ENCODE assay signal across 30 mouse cellular contexts in the genomic region with DNA sequence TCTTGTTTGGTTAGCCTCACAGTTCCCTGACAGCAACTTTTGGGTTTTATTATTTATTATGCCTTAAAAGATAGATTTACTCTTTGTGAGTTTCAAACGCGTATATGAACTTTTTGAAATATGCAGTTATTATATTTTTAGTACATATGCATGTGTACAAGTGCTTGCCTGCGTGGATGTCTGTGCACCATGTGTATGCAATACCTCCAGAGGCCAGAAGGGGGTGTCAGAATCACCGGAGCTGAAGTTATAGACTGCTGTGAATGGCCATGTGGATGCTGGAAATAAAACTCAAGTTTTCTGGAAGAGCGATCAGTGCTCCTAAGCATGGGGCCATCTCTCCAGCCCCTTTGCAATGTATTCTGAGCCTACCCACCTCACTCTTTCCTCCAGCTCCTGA. TPM values are rescaled to one million over a fixed set of nuclear protein-coding genes. Genes with fewer than 3 reads are reported as not detected.
A peak's percentile ranks its signal among the peaks of the same experiment; 100 is the strongest.
DNase-seq lines count a peak whose midpoint lies in the region; ATAC-seq and TF ChIP-seq lines count a peak whose summit lies in the region.
"Had no signal": no experiment of that assay in that cellular context is flagged by ENCODE, and none has a peak within 500 bp of the region (broad histone marks: within the 10 kb centered on the region; RNA-seq: fewer than 3 reads in every experiment).

No protein-coding gene starts in this region.

- no peak for TF ChIP-seq POLR2A in CH12.LX (IDR thresholded peaks at IDR 0.05; ENCODE audit: low read depth, low read length)

- no peak for TF ChIP-seq EP300 in CH12.LX (IDR thresholded peaks at IDR 0.05; ENCODE audit: low read length)

- no peaks in the 10 kb centered on the region for H3K4me1 ChIP-seq in kidney, postnatal 0 days (replicated peaks; ENCODE audit: insufficient read depth, low read length)
- H3K4me1 ChIP-seq in CH12.LX (ENCODE audit: control insufficient read depth in 1 of 2, insufficient read depth in 2 of 2): no peaks in the 10 kb centered on the region
- H3K4me1 ChIP-seq: liver, embryonic 12.5 days; stomach, embryonic 15.5 days had no signal

- no peaks in the 10 kb centered on the region for H3K27me3 ChIP-seq in kidney, postnatal 0 days (ENCODE audit: insufficient read depth, low read length)
- no peaks in the 10 kb centered on the region for H3K27me3 ChIP-seq in CH12.LX (replicated peaks)
- H3K27me3 ChIP-seq: embryonic facial prominence, embryonic 13.5 days; forebrain, embryonic 15.5 days; hindbrain, embryonic 12.5 days; liver, embryonic 12.5 days; neural tube, embryonic 13.5 days; stomach, embryonic 15.5 days had no signal

- WGBS in kidney, postnatal 0 days: 96% methylated on average over 5 of the region's 5 CpGs

- ATAC-seq in kidney, postnatal 0 days (replicated peaks; ENCODE audit: low FRiP score, low read depth): no peak
- ATAC-seq: forebrain, embryonic 15.5 days; inflammation-experienced regulatory T-cells, adult 6 months; liver, embryonic 12.5 days; liver, postnatal 0 days had no signal

- no peak overlapping the region for H3K9ac ChIP-seq in kidney, postnatal 0 days (ENCODE audit: low read depth, low read length)
- H3K9ac ChIP-seq in CH12.LX (ENCODE audit: insufficient read depth, low read depth): no peak overlapping the region
- H3K9ac ChIP-seq: embryonic facial prominence, embryonic 13.5 days; forebrain, embryonic 15.5 days; hindbrain, embryonic 12.5 days; liver, embryonic 12.5 days; liver, postnatal 0 days; neural tube, embryonic 13.5 days; stomach, embryonic 15.5 days had no signal

- DNase-seq in kidney, postnatal 0 days (ENCODE audit: low spot score): no peak
- DNase-seq in kidney, postnatal 4 days: no peak
- DNase-seq in A20 (ENCODE audit: low read depth, low spot score): peak; percentile 4
- DNase-seq in CH12.LX (ENCODE audit: extremely low read depth): no peak
- DNase-seq in ZHBTc4 (ENCODE audit: low read depth, low spot score): peak; percentile 48
- DNase-seq in ovary, postnatal 36 days (ENCODE audit: low spot score): no peak
- no peak for DNase-seq in adrenal gland, postnatal 36 days
- DNase-seq: adrenal gland, postnatal 10 days; cerebellum, adult 11-12 months; cerebellum, adult 9-11 months; gastrocnemius, postnatal 14 days; heart, postnatal 36 days; kidney, adult 2 months; left cerebral cortex, postnatal 4 days; liver, postnatal 0 days; lung, postnatal 36 days; right cerebral cortex, postnatal 14 days; thymus, postnatal 4 days had no signal

- H3K4me2 ChIP-seq in kidney, postnatal 0 days (ENCODE audit: low read length): no peak overlapping the region
- no peak overlapping the region for H3K4me2 ChIP-seq in CH12.LX (ENCODE audit: insufficient read depth, low read depth, poor library complexity, severe bottlenecking)
- H3K4me2 ChIP-seq: embryonic facial prominence, embryonic 13.5 days; forebrain, embryonic 15.5 days; heart, embryonic 11.5 days; hindbrain, embryonic 12.5 days; liver, embryonic 12.5 days; midbrain, embryonic 11.5 days; neural tube, embryonic 13.5 days; stomach, embryonic 15.5 days had no signal

- H3K4me3 ChIP-seq in kidney, postnatal 0 days (replicated peaks; ENCODE audit: low read depth, low read length): no peak overlapping the region
- no peak overlapping the region for H3K4me3 ChIP-seq in CH12.LX (replicated peaks in 1 of 3; ENCODE audit: low read depth in 2 of 3, low read length in 2 of 3, poor library complexity in 1 of 3)
- H3K4me3 ChIP-seq: embryonic facial prominence, embryonic 13.5 days; forebrain, embryonic 10.5 days; forebrain, embryonic 15.5 days; hindbrain, embryonic 12.5 days; liver, embryonic 12.5 days; neural tube, embryonic 13.5 days; stomach, embryonic 15.5 days had no signal

- H3K9me3 ChIP-seq in kidney, postnatal 0 days (replicated peaks; ENCODE audit: low read length): no peaks in the 10 kb centered on the region; the same call in 1 of the 2 replicates
- H3K9me3 ChIP-seq in CH12.LX (replicated peaks; ENCODE audit: low read length): peaks cover 4% of the 10 kb centered on the region
- H3K9me3 ChIP-seq: embryonic facial prominence, embryonic 13.5 days; forebrain, embryonic 15.5 days; hindbrain, embryonic 12.5 days; liver, embryonic 12.5 days; neural tube, embryonic 13.5 days; stomach, embryonic 15.5 days had no signal

- TF ChIP-seq RAD21 in CH12.LX (IDR thresholded peaks at IDR 0.05; ENCODE audit: low read depth, low read length): no peak

- no peak overlapping the region for H3K27ac ChIP-seq in kidney, postnatal 0 days
- no peak overlapping the region for H3K27ac ChIP-seq in CH12.LX (ENCODE audit: insufficient read depth, low read depth)
- H3K27ac ChIP-seq: embryonic facial prominence, embryonic 13.5 days; forebrain, embryonic 10.5 days; forebrain, embryonic 15.5 days; hindbrain, embryonic 12.5 days; liver, embryonic 12.5 days; neural tube, embryonic 13.5 days; stomach, embryonic 15.5 days had no signal

- no peaks in the 10 kb centered on the region for H3K79me2 ChIP-seq in CH12.LX (replicated peaks; ENCODE audit: control insufficient read depth, extremely low read depth, insufficient read depth, poor library complexity, severe bottlenecking)

- dilution Hi-C loops in CH12.LX (cut with MboI; ENCODE audit: extremely low pct_ligation_motif_present, extremely low pct_unique_long_range_greater_than_20kb, low sequenced_read_pairs): no loop called here

- no peaks in the 10 kb centered on the region for H3K36me3 ChIP-seq in kidney, postnatal 0 days (ENCODE audit: insufficient read depth, low read length)
- no peaks in the 10 kb centered on the region for H3K36me3 ChIP-seq in CH12.LX (replicated peaks in 1 of 2; ENCODE audit: control insufficient read depth in 1 of 2, insufficient read depth in 1 of 2, low read length in 1 of 2)
- H3K36me3 ChIP-seq: embryonic facial prominence, embryonic 13.5 days; forebrain, embryonic 10.5 days; forebrain, embryonic 15.5 days; hindbrain, embryonic 12.5 days; liver, embryonic 12.5 days; neural tube, embryonic 13.5 days; stomach, embryonic 15.5 days had no signal

- 0 out of 2 replicates have a peak, but pooled peaks have one; percentile 9 for TF ChIP-seq CTCF in kidney, postnatal 0 days (IDR thresholded peaks at IDR 0.05; ENCODE audit: low read depth)
- peak in 1 of 2 experiments; percentile 31; a peak in 2 of 4 replicates for TF ChIP-seq CTCF in CH12.LX (conservative IDR thresholded peaks at IDR 0.05 in 1 of 2, IDR thresholded peaks at IDR 0.05 in 1 of 2; ENCODE audit: low read depth in 2 of 2, low read length in 2 of 2)

- in situ Hi-C loops in CH12.LX (cut with MboI; ENCODE audit: low pct_ligation_motif_present, low pct_unique_long_range_greater_than_20kb, low sequenced_read_pairs): no loop called here

TF ChIP-seq in CH12.LX, 34 proteins besides CTCF, POLR2A, EP300 and RAD21:
- TF ChIP-seq SMC3 (IDR thresholded peaks at IDR 0.05; ENCODE audit: low read depth, low read length): peak; percentile 15; the same call in 1 of the 2 replicates
- TF ChIP-seq SIN3A (IDR thresholded peaks at IDR 0.05; ENCODE audit: low read length): no peak

RNA-seq across cellular contexts. Expression of a gene that starts 28.7 kb away (rescaled TPM):
- 0.51 and 0.61 TPM in 2 replicates for polyA plus RNA-seq in kidney, postnatal 0 days (2015; fragmentation: Nextera tagmentation; extraction: Ambion mirVana)
- 0.08 and 0.13 TPM in 2 replicates for total RNA-seq in CH12.LX (2012; rRNA removed)
- total RNA-seq in CH12.LX (2014; rRNA removed): not detected in 2 replicates
- not detected in 2 replicates for polyA plus RNA-seq in CH12.LX (2012; ENCODE audit: insufficient read length, low read depth)
- total RNA-seq in adrenal gland, postnatal 36 days (2021): under 1 TPM; 0.10 to 0.30 TPM
- total RNA-seq: heart, postnatal 36 days; megakaryocyte, adult 5-6 weeks had no signal
- polyA plus RNA-seq: inflammation-experienced regulatory T-cells, adult 6 months; kidney, adult 2 months; large intestine, adult 2 months had no signal

Comparison
In these comparisons a context has a peak if more than half of its experiments do, and no peak if none do; other contexts are left out.
1. DNase-seq: peak in A20 (single experiment) and ZHBTc4 (single experiment); none in kidney, postnatal 0 days (single experiment), kidney, postnatal 4 days (0 of 2), CH12.LX (single experiment), ovary, postnatal 36 days (single experiment) and adrenal gland, postnatal 36 days (0 of 2).